Mouse (Mus musculus) limb, embryonic 14.5 days (tissue): ENCODE measurements around the gene Atf3. TPM values are rescaled to one million over a fixed set of nuclear protein-coding genes. Genes with fewer than 3 reads are reported as not detected.

Source experiments
- ATAC-seq: fragments of 200-750 bp; cut with Nextera tagmentation; 2 replicates; pipeline ENCODE4 v1.8.0; 2017; ENCODE audit warnings: low read depth, moderate number of reproducible peaks, moderate TSS enrichment; ENCODE audit not compliant: low FRiP score
- DNase-seq: peaks from one replicate; pipeline ENCODE4 v3.0.0-alpha.2; 2015; ENCODE audit warnings: low spot score
- H3K27ac ChIP-seq: fragments of 300-500 bp; sonication (generic); replicated peaks from 2 replicates; pipeline ENCODE4 v1.5.1; 2014; ENCODE audit warnings: low read depth, mild to moderate bottlenecking, low read length, moderate library complexity, mixed read lengths
- H3K27me3 ChIP-seq: fragments of 300-500 bp; sonication (generic); 2 replicates; pipeline ENCODE4 v1.6.1; 2014; ENCODE audit warnings: low read length, mixed read lengths; ENCODE audit not compliant: control insufficient read depth, insufficient read depth
- H3K36me3 ChIP-seq: fragments of 300-500 bp; sonication (generic); 2 replicates; pipeline ENCODE4 v1.6.1; 2014; ENCODE audit warnings: mild to moderate bottlenecking, low read length, moderate library complexity, mixed read lengths; ENCODE audit not compliant: control insufficient read depth, insufficient read depth
- H3K4me1 ChIP-seq: fragments of 300-500 bp; sonication (generic); 2 replicates; pipeline ENCODE4 v1.6.1; 2014; ENCODE audit warnings: antibody characterized with exemption, low read length, mixed read lengths; ENCODE audit not compliant: control insufficient read depth, insufficient read depth
- H3K4me2 ChIP-seq: fragments of 300-500 bp; sonication (generic); replicated peaks from 2 replicates; pipeline ENCODE4 v1.6.1; 2014; ENCODE audit warnings: low read depth, mild to moderate bottlenecking, low read length, moderate library complexity; ENCODE audit not compliant: severe bottlenecking
- H3K4me3 ChIP-seq: fragments of 300-500 bp; sonication (generic); replicated peaks from 2 replicates; pipeline ENCODE4 v1.5.1; 2014; ENCODE audit warnings: low read length
- H3K9ac ChIP-seq: fragments of 300-500 bp; sonication (generic); 2 replicates; pipeline ENCODE4 v1.6.1; 2014; ENCODE audit warnings: mild to moderate bottlenecking, low read depth, low read length, moderate library complexity; ENCODE audit not compliant: severe bottlenecking
- H3K9me3 ChIP-seq: fragments of 300-500 bp; sonication (generic); 2 replicates; pipeline ENCODE4 v1.6.1; 2016; ENCODE audit warnings: low read length; ENCODE audit not compliant: control insufficient read depth
- POLR2A ChIP-seq: fragments of 200-500 bp; IDR thresholded peaks from 2 replicates; pipeline ENCODE4 v1.8.0; 2012; ENCODE audit warnings: inconsistent platforms, mild to moderate bottlenecking, moderate library complexity, borderline replicate concordance; ENCODE audit not compliant: insufficient read depth, insufficient read length; ENCODE audit errors: extremely low read depth
- WGBS: fragments of 180-500 bp; shearing (Covaris S2); extraction: QIAGEN DNeasy Blood & Tissue Kit; methylation state at CpG from one replicate; pipeline ENCODE4 v1.1.7; 2014; 5-methylcytosine and 5-hydroxymethylcytosine counted together
- polyA plus RNA-seq, 2 experiments: library from polyadenylated mRNA; depleted of rRNA in 1 of 2; stranded (reverse) in 1 of 2; unstranded in 1 of 2; fragments of >200 nt; fragmentation: Nextera tagmentation in 1 of 2; extraction: Ambion mirVana in 1 of 2; gene quantifications; 2 replicates each; pipeline versions ENCODE4 v1.2.1 to v1.2.3; 2012 to 2014

Gene Atf3
- polyA plus RNA-seq, 2 experiments = 5.0 to 5.9 TPM

- peaks cover under 1% of the 10 kb centered on the region; the same call in 1 of the 2 replicates for H3K4me1 ChIP-seq
- H3K4me3 ChIP-seq = no peak overlapping the region
- no peaks in the 10 kb centered on the region for H3K9me3 ChIP-seq
- H3K4me2 ChIP-seq = no peak overlapping the region
- no peaks in the 10 kb centered on the region for H3K36me3 ChIP-seq
- H3K9ac ChIP-seq = no peak overlapping the region
- no peaks in the 10 kb centered on the region for H3K27me3 ChIP-seq
- no peak for TF ChIP-seq POLR2A
- no peak overlapping the region for H3K27ac ChIP-seq
- WGBS = 15% methylated on average over 6 of the region's 6 CpGs
- DNase-seq (peak; percentile 49), ATAC-seq (no peak)
Observed at GRCm38 (mm10) chr1:191172487-191172886, 45.4 kb downstream of the Atf3 start.

- 83% methylated on average over 2 of the region's 2 CpGs for WGBS
- Histone ChIP-seq H3K4me2 (no peak overlapping the region), H3K4me1 (no peaks in the 10 kb centered on the region), H3K27me3 (no peaks in the 10 kb centered on the region), H3K36me3 (no peaks in the 10 kb centered on the region), H3K27ac (no peak overlapping the region), H3K9ac (no peak overlapping the region), H3K9me3 (no peaks in the 10 kb centered on the region), H3K4me3 (no peak overlapping the region)
- no peak for ATAC-seq
- no peak for DNase-seq
- no peak for TF ChIP-seq POLR2A
Observed at GRCm38 (mm10) chr1:191170444-191170843, 47.4 kb downstream of the Atf3 start.

GRCm38 (mm10) chr1:191166189-191166588 lies 51.6 kb downstream of the Atf3 start:
- H3K27me3 ChIP-seq = no peaks in the 10 kb centered on the region
- 76% methylated on average over 4 of the region's 4 CpGs for WGBS
- H3K9me3 ChIP-seq = no peaks in the 10 kb centered on the region
- DNase-seq = no peak
- no peak overlapping the region for H3K4me3 ChIP-seq
- ATAC-seq = no peak
- H3K4me2 ChIP-seq = no peak overlapping the region
- H3K4me1 ChIP-seq = no peaks in the 10 kb centered on the region
- no peak for TF ChIP-seq POLR2A
- no peak overlapping the region for H3K27ac ChIP-seq
- H3K9ac ChIP-seq = no peak overlapping the region
- H3K36me3 ChIP-seq = no peaks in the 10 kb centered on the region

GRCm38 (mm10) chr1:191164717-191165116 lies 53.1 kb downstream of the Atf3 start, which contains the start of gene Fam71a:
Gene Fam71a (minus strand): TSS chr1:191164817.
- no peaks in the 10 kb centered on the region for H3K36me3 ChIP-seq
- TF ChIP-seq POLR2A = no peak
- DNase-seq (no peak), ATAC-seq (no peak)
- no peak within 1 kb of the TSS for H3K27ac ChIP-seq
- no peaks in the 10 kb centered on the region for H3K27me3 ChIP-seq
- no peak within 1 kb of the TSS for H3K4me2 ChIP-seq
- no peak within 1 kb of the TSS for H3K9ac ChIP-seq
- WGBS = 71% methylated on average over 3 of the region's 3 CpGs
- no peaks in the 10 kb centered on the region for H3K9me3 ChIP-seq
- no peak within 1 kb of the TSS for H3K4me3 ChIP-seq
- no peaks in the 10 kb centered on the region for H3K4me1 ChIP-seq

GRCm38 (mm10) chr1:191154314-191154713 lies 63.5 kb downstream of the Atf3 start:
- ATAC-seq (no peak), DNase-seq (no peak)
- no peak for TF ChIP-seq POLR2A
- no peaks in the 10 kb centered on the region for H3K36me3 ChIP-seq
- H3K27me3 ChIP-seq = no peaks in the 10 kb centered on the region
- no peaks in the 10 kb centered on the region for H3K4me1 ChIP-seq
- H3K27ac ChIP-seq = no peak overlapping the region
- no peak overlapping the region for H3K4me3 ChIP-seq
- H3K4me2 ChIP-seq = no peak overlapping the region
- H3K9ac ChIP-seq = no peak overlapping the region
- WGBS = 26% methylated on average over 3 of the region's 3 CpGs
- peaks cover 4% of the 10 kb centered on the region; the same call in 1 of the 2 replicates for H3K9me3 ChIP-seq

- no peaks in the 10 kb centered on the region for H3K27me3 ChIP-seq
- no peaks in the 10 kb centered on the region for H3K36me3 ChIP-seq
- 10% methylated on average over 4 of the region's 4 CpGs for WGBS
- peaks cover 4% of the 10 kb centered on the region; the same call in 1 of the 2 replicates for H3K9me3 ChIP-seq
- H3K4me1 ChIP-seq = no peaks in the 10 kb centered on the region
- no peak overlapping the region for H3K4me2 ChIP-seq
- no peak overlapping the region for H3K27ac ChIP-seq
- TF ChIP-seq POLR2A = no peak
- H3K9ac ChIP-seq = no peak overlapping the region
- DNase-seq (peak; percentile 60), ATAC-seq (no peak)
- no peak overlapping the region for H3K4me3 ChIP-seq
Observed at GRCm38 (mm10) chr1:191153052-191153451, 64.8 kb downstream of the Atf3 start.
